Mouse (Mus musculus) ES-E14 (cell line): Measurements from ENCODE around the gene Cntn2.

ENCODE experiments used
- CHD2 ChIP-seq: IDR thresholded peaks from 2 replicates; pipeline ENCODE4 v1.6.1; 2014; ENCODE audit warnings: mild to moderate bottlenecking, low read depth, low read length, inconsistent platforms
- HCFC1 ChIP-seq: IDR thresholded peaks from 2 replicates; pipeline ENCODE4 v1.6.1; 2012; ENCODE audit warnings: low read length, inconsistent platforms, borderline replicate concordance; ENCODE audit not compliant: insufficient read depth
- MAFK ChIP-seq: IDR thresholded peaks from 2 replicates; pipeline ENCODE4 v1.6.1; 2014; ENCODE audit warnings: mild to moderate bottlenecking, low read depth, low read length, inconsistent platforms; ENCODE audit not compliant: insufficient read depth
- ZC3H11A ChIP-seq: IDR thresholded peaks from 2 replicates; pipeline ENCODE4 v1.6.1; 2012; ENCODE audit warnings: low read depth, mild to moderate bottlenecking, inconsistent platforms, low read length, borderline replicate concordance
- ZNF384 ChIP-seq: IDR thresholded peaks from 2 replicates; pipeline ENCODE4 v1.6.1; 2012; ENCODE audit warnings: low read depth, low read length, inconsistent platforms

GRCm38 (mm10) chr1:132523048-132523447 is 20.0 kb downstream of the Cntn2 start:
- TF ChIP-seq HCFC1 (no peak), ZNF384 (no peak), MAFK (no peak), ZC3H11A (no peak), CHD2 (no peak)
